Mouse (Mus musculus): ENCODE measurements around the gene Gm29666.

DNA sequence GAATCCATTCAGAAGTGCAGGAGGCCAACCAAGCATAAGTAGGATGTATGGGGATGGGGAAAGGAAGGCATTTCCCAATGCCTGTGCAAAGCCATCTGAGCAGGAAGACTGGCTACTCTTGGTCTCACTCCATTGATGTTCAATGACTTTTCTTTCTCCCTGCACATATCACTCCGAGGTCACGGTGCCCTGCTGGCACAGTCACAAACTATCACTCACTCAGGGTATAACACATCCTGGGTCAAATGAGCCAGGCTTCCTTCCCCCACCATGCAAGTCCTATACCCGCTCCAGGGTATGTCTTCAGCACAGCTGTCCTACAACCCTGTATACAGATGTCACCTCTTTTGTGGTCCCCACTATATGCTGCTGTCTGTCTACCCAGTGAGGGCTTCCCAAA, 38.5 kb upstream of the Gm29666 start:
- TF ChIP-seq POLR2A (IDR thresholded peaks at IDR 0.05; ENCODE audit: insufficient read depth, low read depth, low read length) (no peak), CTCF (IDR thresholded peaks at IDR 0.05; ENCODE audit: insufficient read depth, low read depth, low read length) (no peak)

Measured in olfactory bulb, adult 2 months (tissue).